Mouse (Mus musculus) stomach, postnatal 0 days (tissue): ENCODE results near the gene Mrps7. TPM values are rescaled to one million over a fixed set of nuclear protein-coding genes. Genes with fewer than 3 reads are reported as not detected.

Experiments
- ATAC-seq: fragments of 200-750 bp; cut with Nextera tagmentation; 2 replicates; pipeline ENCODE4 v1.8.0; 2017; ENCODE audit not compliant: low FRiP score, low TSS enrichment
- DNase-seq: peaks from one replicate; pipeline ENCODE4 v3.0.0-alpha.2; 2016; ENCODE audit warnings: low spot score
- H3K27ac ChIP-seq: fragments of 300-500 bp; sonication (generic); replicated peaks from 2 replicates; pipeline ENCODE4 v1.5.1; 2014; ENCODE audit warnings: mild to moderate bottlenecking, control low read depth
- H3K27me3 ChIP-seq: fragments of 300-500 bp; sonication (generic); 2 replicates; pipeline ENCODE4 v1.6.1; 2014; ENCODE audit warnings: low read length; ENCODE audit not compliant: control insufficient read depth, insufficient read depth
- H3K36me3 ChIP-seq: fragments of 300-500 bp; sonication (generic); 2 replicates; pipeline ENCODE4 v1.6.1; 2014; ENCODE audit warnings: low read length, mixed read lengths; ENCODE audit not compliant: control insufficient read depth, insufficient read depth
- H3K4me1 ChIP-seq: fragments of 300-500 bp; sonication (generic); replicated peaks from 2 replicates; pipeline ENCODE4 v1.6.1; 2014; ENCODE audit warnings: antibody characterized with exemption; ENCODE audit not compliant: control insufficient read depth, insufficient read depth
- H3K4me2 ChIP-seq: fragments of 300-500 bp; sonication (generic); replicated peaks from 2 replicates; pipeline ENCODE4 v1.6.1; 2014; ENCODE audit warnings: low read depth, mild to moderate bottlenecking, control low read depth, moderate library complexity
- H3K4me3 ChIP-seq: fragments of 300-500 bp; sonication (generic); 2 replicates; pipeline ENCODE4 v1.5.1; 2014; ENCODE audit warnings: low read depth, low read length, control low read depth
- H3K9ac ChIP-seq: fragments of 300-500 bp; sonication (generic); 2 replicates; pipeline ENCODE4 v1.6.1; 2014; ENCODE audit warnings: mild to moderate bottlenecking, low read length, control low read depth, mixed read lengths
- H3K9me3 ChIP-seq: fragments of 300-500 bp; sonication (generic); 2 replicates; pipeline ENCODE4 v1.6.1; 2016; ENCODE audit warnings: low read length; ENCODE audit not compliant: control insufficient read depth
- CTCF ChIP-seq: IDR thresholded peaks from 2 replicates; pipeline ENCODE4 v1.5.1; 2016; ENCODE audit warnings: antibody characterized with exemption, low read depth, mild to moderate bottlenecking, moderate library complexity
- EP300 ChIP-seq: optimal IDR thresholded peaks from 2 replicates; pipeline ENCODE3; 2016; ENCODE audit warnings: antibody characterized with exemption
- WGBS: fragments of 180-500 bp; shearing (Covaris S2); extraction: QIAGEN DNeasy Blood & Tissue Kit; methylation state at CpG from one replicate; pipeline ENCODE4 v1.1.7; 2014; 5-methylcytosine and 5-hydroxymethylcytosine counted together
- polyA plus RNA-seq: library from polyadenylated mRNA; unstranded; fragments of >200 nt; fragmentation: Nextera tagmentation; extraction: Ambion mirVana; gene quantifications from 2 replicates; pipeline ENCODE4 v1.2.1, GENCODE M21; 2015

Mrps7 gene
- polyA plus RNA-seq, 1 experiment from 2014 or later = 58.4 TPM

GRCm38 (mm10) chr11:115615875-115616274 lies 12.2 kb downstream of the Mrps7 start:
- no peaks in the 10 kb centered on the region for H3K27me3 ChIP-seq
- peak overlapping the region; percentile 18; the same call in 1 of the 2 replicates for H3K9ac ChIP-seq
- no peaks in the 10 kb centered on the region for H3K9me3 ChIP-seq
- H3K4me1 ChIP-seq = peaks cover 5% of the 10 kb centered on the region; the same call in 1 of the 2 replicates
- peak overlapping the region; percentile 58 for H3K27ac ChIP-seq
- 85% methylated on average over 6 of the region's 6 CpGs for WGBS
- no peak overlapping the region for H3K4me3 ChIP-seq
- H3K4me2 ChIP-seq = no peak overlapping the region
- DNase-seq = no peak
- TF ChIP-seq EP300 = no peak
- TF ChIP-seq CTCF = no peak
- no peak for ATAC-seq
- H3K36me3 ChIP-seq = peaks cover 9% of the 10 kb centered on the region

- WGBS = 87% methylated on average over 7 of the region's 7 CpGs
- TF ChIP-seq CTCF (no peak), EP300 (no peak)
- no peak overlapping the region for H3K27ac ChIP-seq
- H3K9ac ChIP-seq = no peak overlapping the region
- H3K4me1 ChIP-seq = peaks cover 5% of the 10 kb centered on the region; the same call in 1 of the 2 replicates
- ATAC-seq = no peak
- no peaks in the 10 kb centered on the region for H3K9me3 ChIP-seq
- no peak overlapping the region for H3K4me2 ChIP-seq
- H3K4me3 ChIP-seq = no peak overlapping the region
- no peak for DNase-seq
- no peaks in the 10 kb centered on the region for H3K27me3 ChIP-seq
- H3K36me3 ChIP-seq = peaks cover 10% of the 10 kb centered on the region
These were observed 12.6 kb downstream of the Mrps7 start for GRCm38 (mm10) chr11:115616371-115616770.

- no peak overlapping the region for H3K4me3 ChIP-seq
- WGBS = 81% methylated on average over 6 of the region's 6 CpGs
- no peaks in the 10 kb centered on the region for H3K9me3 ChIP-seq
- peaks cover 13% of the 10 kb centered on the region for H3K36me3 ChIP-seq
- peaks cover under 1% of the 10 kb centered on the region; the same call in 1 of the 2 replicates for H3K4me1 ChIP-seq
- TF ChIP-seq EP300 (no peak), CTCF (no peak)
- no peaks in the 10 kb centered on the region for H3K27me3 ChIP-seq
- ATAC-seq (no peak), DNase-seq (no peak)
- no peak overlapping the region for H3K9ac ChIP-seq
- no peak overlapping the region for H3K4me2 ChIP-seq
- no peak overlapping the region for H3K27ac ChIP-seq
These were observed 13.2 kb downstream of the Mrps7 start for GRCm38 (mm10) chr11:115616893-115617292.

- no peaks in the 10 kb centered on the region for H3K27me3 ChIP-seq
- peaks cover 16% of the 10 kb centered on the region for H3K36me3 ChIP-seq
- ATAC-seq = no peak
- WGBS = 83% methylated on average over 2 of the region's 2 CpGs
- no peak overlapping the region for H3K4me3 ChIP-seq
- no peak overlapping the region for H3K4me2 ChIP-seq
- TF ChIP-seq CTCF (no peak), EP300 (no peak)
- H3K9ac ChIP-seq = no peak overlapping the region
- no peaks in the 10 kb centered on the region for H3K4me1 ChIP-seq
- H3K9me3 ChIP-seq = no peaks in the 10 kb centered on the region
- no peak overlapping the region for H3K27ac ChIP-seq
- DNase-seq = no peak
These were observed 14.3 kb downstream of the Mrps7 start for GRCm38 (mm10) chr11:115618001-115618400.

- Histone ChIP-seq H3K9me3 (no peaks in the 10 kb centered on the region), H3K27ac (no peak overlapping the region), H3K9ac (no peak overlapping the region), H3K4me1 (no peaks in the 10 kb centered on the region), H3K4me3 (no peak overlapping the region), H3K4me2 (no peak overlapping the region), H3K36me3 (peaks cover 16% of the 10 kb centered on the region), H3K27me3 (no peaks in the 10 kb centered on the region)
- DNase-seq (no peak), ATAC-seq (no peak)
- no peak for TF ChIP-seq EP300
- WGBS = 82% methylated on average over 16 of the region's 16 CpGs
These were observed 15.2 kb downstream of the Mrps7 start for GRCm38 (mm10) chr11:115618732-115619516.

- Histone ChIP-seq H3K9me3 (no peaks in the 10 kb centered on the region), H3K4me1 (no peaks in the 10 kb centered on the region), H3K4me3 (no peak overlapping the region), H3K9ac (no peak overlapping the region), H3K27me3 (no peaks in the 10 kb centered on the region), H3K4me2 (no peak overlapping the region), H3K36me3 (peaks cover 16% of the 10 kb centered on the region), H3K27ac (no peak overlapping the region)
- ATAC-seq (no peak), DNase-seq (no peak)
- no peak for TF ChIP-seq EP300
- no peak for TF ChIP-seq CTCF
- 93% methylated on average over 7 of the region's 7 CpGs for WGBS
These were observed 16.2 kb downstream of the Mrps7 start for GRCm38 (mm10) chr11:115619949-115620348.
